Mouse (Mus musculus) layer of hippocampus, postnatal 14 days (tissue): ENCODE data around the gene Specc1. TPM values are rescaled to one million over a fixed set of nuclear protein-coding genes. Genes with fewer than 3 reads are reported as not detected.

ENCODE experiments used
- DNase-seq, 2 experiments: peaks; one replicate each; pipeline ENCODE4 v3.0.0; 2021 to 2022; ENCODE audit warnings: low spot score in 2 of 2, mixed read lengths in 1 of 2
- total RNA-seq, 2 experiments: library from RNA; stranded (reverse); gene quantifications; 2 replicates each; pipeline ENCODE4 v1.2.3; 2021

Specc1 gene
- total RNA-seq, 2 experiments from 2014 or later: 66.1 to 69.8 TPM

DNA sequence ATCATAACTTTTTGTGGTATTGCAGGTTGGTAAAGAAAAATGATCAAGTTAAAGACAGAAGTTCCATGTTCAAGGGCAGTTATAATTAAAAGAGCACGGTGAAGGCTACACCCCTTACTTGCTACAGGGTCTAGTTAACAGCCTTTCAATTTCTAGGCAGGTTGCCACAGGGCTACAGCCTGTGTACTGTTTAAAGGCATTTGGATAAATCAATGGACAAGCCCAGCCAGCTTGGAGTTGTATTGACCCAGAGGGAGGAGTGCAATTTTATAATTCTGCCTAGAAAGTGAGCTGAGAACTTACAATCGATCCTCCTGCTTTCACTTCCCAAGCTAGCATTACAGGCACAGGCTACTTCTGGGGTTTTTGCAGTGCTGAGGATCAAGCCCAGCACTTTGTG is 123.9 kb downstream of the Specc1 start:
- DNase-seq: peak in 1 of 2 experiments; percentile 12

DNA sequence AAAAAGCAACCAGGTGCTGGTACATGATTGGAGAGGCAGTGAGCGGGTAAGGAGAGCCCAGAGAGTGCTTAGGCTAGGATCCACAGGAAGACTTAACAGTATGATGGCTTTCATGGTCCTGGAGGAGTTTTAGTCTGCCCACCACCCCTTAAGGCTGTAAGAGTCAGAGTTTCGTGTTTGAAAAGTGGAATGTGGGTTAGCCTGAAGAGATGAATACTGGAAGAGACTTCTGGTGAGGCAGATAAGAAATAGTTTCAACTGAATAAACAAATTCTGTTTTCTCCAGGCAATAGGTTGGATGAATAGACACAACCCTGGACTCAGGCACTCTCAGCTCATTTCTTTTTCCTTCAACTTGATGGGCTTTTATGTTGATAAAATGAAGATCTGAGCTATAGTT is 130.1 kb downstream of the Specc1 start:
- DNase-seq: no peak

DNA sequence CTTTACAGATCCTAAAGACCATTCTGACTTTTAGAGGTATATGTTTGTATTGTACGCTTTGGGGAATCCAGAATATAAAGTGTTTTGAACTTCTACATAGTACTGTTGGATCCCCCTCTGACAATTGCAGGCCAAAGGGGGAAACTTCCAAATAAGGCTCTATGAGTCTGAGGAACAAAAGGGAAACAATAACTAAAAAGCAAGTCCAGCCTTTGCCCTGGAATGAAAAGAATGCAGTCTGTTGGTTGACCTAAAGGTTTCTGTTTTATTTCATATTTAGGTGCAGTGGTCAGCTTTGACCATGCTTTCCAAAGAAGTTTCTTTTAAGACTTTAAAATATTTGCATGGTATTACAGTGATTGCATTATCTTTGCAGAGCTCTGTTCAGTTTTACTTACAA is 130.5 kb downstream of the Specc1 start:
- no peak for DNase-seq

DNA sequence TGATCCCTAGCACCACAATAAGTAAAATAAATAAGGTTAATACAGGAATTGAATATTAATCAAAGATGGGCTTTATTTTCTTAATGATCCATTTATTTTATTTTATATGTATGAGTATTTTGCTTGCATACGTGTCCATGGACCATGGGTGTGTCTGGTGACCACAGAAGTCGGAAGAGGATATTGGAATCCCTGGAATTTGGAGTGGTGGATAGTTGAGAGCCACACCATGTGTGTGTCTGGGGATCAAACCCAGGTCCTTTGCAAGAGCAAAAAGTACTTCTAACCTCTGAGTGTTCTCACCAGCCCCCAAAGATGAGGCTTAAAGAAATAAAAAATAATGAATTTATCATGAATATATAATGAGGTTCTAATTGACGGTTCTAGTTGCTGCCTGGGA is 132.1 kb downstream of the Specc1 start:
- no peak for DNase-seq

DNA sequence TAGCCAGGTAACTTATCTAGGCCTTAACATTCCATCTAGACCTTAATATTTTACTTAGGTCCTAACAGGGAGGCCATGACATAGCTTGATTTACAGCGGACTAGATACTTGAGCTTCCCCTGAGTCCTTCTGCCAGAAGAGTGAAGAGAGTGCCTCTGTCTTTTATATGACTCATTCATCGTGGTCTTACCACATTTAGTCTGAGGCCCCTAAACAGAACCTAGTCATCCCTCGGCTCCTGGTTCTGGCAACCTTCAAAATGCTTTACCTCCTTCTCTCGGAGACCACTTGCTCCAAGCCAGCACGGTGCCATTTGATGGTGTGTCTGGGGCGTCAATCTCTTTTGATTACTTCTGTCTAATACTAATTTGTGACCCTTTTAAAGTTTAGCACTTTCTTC is 133.8 kb downstream of the Specc1 start:
- no peak for DNase-seq

DNA sequence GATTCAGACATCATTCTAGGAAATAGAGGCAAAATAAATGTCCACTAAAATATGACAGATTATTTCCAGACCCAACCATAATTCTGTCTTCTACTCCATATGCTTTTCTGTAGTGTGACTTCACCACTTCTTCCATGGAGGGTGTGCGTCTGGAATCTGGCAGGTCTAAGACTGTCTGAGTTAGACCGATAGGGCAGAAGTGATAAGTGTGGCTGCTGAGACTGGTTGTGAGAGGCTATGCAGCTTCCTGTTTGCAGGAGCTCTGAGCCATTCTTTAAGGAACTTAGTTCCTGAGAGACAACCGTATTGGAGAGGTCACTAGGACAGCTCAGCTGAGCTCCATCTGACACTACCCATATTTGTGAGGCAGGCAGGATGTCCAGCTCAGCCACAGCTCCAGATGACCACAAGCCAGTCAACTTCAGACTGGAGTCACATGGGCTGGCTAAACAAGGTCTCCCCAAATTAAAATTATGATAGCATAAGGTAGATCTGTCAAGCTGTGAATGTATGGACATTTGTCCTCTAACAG is 146.9 kb downstream of the Specc1 start:
- DNase-seq: no peak

DNA sequence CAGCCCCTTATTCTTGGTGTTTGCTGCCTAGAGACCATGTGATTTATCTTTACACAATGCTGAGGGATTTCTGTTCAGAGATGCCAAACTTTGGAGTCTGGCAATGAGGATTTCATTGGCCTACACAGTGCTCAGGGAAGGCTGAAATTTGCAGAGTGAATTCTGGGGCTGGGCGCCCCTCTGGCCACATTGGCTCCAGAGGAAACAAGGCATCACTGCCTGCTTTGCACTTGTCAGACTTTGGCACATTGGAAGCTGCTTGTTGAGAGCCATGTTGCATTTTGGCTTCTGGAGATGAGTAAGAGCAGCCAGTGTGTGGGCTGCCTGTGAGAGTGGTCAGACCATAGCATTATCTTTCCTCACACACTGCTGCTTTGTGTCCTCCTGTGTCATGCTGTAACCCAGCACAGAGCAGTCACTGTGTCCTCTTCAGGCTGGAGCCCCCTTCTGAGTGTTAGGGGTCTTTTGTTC is 149.9 kb downstream of the Specc1 start:
- peak; percentile 46 to 71 for DNase-seq

DNA sequence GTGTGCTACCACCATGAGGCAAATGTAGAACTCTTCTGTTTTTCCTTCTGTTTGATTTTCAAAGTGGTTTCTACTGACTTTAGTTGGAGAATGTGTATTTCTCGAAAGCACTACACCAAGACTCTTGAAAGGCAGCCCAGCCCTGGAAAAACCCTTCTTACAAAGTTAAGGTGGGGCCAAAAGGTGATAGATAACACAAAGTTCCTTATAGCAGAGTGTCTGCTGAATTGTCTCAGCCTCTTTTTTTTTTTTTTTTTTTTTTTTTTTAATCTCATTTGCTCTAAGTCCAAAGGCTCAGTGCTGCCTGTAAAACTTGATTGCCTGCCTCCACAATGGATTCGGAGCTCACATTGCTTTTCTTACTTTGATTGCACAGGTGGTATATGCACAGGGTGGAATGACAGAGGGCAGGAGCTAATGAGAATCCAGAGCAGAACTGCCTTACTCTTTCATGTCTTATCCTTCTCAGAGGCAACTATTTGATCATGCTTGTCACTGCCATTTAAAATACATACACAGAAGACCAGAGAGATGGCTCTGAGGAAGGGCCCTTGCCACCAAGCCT is 150.8 kb downstream of the Specc1 start:
- DNase-seq: no peak

DNA sequence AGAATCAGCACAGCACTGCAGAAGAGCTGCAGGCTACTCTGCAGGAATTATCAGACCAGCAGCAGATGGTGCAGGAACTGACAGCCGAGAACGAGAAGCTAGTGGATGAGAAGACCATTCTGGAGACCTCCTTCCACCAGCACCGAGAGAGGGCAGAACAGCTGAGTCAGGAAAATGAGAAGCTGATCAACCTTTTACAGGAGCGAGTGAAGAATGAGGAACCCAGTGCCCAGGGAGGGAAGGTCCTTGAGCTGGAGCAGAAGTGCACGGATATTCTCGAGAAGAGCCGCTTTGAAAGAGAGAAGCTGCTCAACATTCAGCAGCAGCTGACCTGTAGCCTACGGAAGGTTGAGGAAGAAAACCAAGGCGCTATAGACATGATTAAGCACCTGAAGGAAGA is 162.0 kb downstream of the Specc1 start:
- DNase-seq: no peak

DNA sequence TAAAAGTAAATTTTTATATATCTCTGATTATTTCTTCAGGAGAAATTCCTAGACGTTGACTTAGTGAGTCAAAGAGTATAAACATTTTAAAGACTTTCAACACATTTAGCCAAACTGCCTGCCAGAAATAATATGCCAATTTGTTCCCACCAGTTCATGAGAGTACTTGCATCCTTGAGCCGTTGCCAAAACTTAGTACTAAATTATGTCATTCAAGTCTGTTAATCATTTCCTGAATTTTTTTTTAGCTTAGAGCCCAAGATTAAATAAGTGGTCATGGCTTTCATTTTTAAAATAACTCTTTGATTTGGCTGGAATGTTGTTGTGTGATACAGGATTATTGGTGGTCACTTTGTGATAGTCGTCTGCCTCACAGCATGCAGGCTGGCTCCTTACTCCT is 163.3 kb downstream of the Specc1 start:
- no peak for DNase-seq

DNA sequence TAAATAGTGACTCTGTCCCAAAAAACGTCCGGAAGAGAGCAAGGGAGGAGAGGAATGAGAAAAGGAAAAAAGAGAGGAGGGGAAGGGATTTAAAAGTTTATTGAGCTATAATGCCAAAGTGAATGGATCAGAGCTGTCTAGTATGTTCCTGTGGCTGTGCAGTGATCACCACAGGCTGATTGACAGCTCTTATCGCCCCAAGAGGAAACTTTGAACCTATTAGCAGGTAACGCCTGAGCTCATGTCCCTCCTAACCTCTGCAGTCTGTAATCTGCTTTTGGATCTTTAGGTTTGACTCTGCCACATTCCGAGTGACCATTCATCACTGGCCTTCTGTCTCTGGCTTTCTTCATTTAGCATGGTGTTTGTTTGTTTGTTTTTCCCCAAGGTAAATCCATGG is 164.8 kb downstream of the Specc1 start:
- DNase-seq: no peak

DNA sequence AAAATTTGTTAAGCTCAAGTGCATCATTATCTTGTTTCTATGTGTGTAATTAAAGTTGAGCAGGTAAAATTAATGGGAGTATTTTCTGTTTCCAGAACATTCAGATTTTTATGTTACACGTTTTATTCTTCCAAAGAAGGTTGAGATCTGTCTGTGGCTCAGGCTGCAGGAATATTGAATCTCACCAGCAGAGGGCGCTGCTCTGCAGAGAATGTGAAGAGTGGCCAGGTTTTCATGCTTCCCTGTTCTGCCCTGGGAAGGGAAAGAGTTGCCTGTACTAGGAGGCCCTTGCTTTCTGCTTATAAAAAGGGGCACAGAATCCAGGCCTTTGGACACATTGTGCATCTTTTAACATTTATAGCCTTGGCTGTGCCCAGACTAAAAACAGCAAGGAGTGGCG is 171.1 kb downstream of the Specc1 start:
- DNase-seq: peak; percentile 86 to 90

DNA sequence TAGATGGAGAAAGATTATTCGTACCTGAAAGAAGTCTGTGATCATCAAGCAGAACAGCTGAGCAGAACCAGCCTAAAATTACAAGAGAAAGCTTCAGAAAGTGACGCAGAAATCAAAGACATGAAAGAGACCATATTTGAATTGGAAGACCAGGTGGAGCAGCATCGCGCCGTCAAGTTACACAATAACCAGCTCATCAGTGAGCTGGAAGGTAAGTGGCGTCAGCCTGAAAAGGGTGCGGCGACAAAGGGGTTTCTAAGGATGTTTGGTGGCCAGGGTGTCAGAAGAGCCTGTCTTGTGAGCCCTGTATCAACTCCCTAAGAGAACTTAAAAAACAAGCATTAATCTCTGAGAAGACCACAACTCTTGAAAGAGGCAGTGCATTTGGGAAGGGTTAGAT is 171.6 kb downstream of the Specc1 start:
- no peak for DNase-seq

DNA sequence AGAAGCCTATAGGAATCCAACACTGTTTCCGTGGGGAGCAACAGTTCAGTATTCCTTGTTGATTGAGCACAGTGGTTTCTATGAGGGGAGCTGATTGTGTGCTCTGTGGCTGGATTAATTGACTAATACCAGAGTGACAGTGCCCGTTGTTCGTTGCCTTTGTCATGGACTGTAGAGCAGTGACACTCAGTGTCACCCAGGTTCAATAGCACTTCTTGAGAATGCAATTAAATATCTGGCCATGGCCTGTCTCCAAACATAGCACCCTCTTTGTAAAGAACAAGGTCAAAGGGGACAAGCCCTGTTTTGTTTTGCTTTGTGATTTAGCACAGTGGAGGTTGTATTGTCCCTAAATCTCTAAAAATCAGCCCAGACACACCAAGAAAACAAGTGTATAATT is 173.6 kb downstream of the Specc1 start:
- DNase-seq: no peak

DNA sequence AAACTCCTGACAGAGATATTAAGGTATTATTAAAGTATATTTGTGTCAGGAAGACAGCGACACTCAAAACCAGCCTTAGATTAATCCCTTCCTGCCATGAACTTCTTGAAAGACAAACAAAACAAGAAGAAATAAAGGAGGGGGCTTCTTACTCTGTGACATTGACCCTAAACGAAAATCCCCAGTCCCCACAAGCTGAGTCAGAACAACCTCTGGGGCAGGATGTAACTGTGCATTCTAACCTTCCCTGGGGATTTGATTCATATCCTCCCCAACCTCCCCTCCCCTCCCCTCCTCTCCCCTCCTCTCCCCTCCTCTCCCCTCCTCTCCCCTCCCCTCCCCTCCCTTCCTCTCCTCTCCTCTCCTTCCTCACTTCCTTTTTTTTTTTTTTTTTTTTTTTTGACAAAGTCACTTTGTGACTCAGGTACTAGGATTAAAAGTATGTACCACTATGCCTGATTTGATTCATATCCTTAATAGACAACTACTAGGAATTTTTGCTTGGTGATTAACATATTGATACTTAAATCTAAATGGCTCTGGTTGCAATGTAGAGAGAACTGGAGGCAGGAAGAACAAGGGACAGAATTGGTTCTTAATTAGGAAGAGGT is 174.2 kb downstream of the Specc1 start:
- no peak for DNase-seq

DNA sequence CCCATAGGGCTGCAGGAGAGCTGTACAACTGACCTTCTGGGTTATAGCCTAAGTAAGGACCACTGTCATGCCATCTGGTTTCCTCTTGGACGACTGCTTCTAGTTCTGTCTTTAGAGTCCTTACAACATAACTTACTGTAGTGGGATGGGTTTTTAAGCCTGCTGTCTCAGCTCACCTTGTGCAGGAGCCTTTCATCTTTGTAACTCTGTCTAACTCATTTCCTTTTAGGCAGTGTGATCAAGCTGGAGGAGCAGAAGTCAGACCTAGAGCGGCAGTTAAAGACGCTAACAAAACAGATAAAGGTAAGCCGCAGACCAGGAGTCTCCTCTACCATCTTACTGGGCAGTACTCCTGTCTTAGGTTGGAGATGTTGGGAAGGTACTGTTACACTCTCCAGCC is 175.0 kb downstream of the Specc1 start:
- no peak for DNase-seq

DNA sequence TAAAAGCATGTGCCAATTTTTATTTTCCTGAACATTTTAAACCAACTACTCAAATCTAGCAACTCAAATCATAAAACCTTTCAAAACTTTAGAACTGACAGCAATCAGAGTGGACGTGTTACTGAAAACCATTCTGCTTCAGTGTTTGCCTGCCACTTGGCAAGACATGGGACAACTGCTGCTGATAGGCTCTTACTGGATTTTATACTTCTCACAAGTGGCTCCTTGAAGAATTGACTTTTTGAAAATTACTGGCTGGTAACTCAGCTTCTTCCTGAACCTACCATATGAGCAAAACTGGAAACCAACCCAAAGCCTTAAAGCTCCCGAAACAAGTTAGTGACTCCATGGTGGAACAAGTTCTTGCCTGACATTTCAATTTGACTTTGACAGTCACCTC is 177.6 kb downstream of the Specc1 start:
- no peak for DNase-seq

DNA sequence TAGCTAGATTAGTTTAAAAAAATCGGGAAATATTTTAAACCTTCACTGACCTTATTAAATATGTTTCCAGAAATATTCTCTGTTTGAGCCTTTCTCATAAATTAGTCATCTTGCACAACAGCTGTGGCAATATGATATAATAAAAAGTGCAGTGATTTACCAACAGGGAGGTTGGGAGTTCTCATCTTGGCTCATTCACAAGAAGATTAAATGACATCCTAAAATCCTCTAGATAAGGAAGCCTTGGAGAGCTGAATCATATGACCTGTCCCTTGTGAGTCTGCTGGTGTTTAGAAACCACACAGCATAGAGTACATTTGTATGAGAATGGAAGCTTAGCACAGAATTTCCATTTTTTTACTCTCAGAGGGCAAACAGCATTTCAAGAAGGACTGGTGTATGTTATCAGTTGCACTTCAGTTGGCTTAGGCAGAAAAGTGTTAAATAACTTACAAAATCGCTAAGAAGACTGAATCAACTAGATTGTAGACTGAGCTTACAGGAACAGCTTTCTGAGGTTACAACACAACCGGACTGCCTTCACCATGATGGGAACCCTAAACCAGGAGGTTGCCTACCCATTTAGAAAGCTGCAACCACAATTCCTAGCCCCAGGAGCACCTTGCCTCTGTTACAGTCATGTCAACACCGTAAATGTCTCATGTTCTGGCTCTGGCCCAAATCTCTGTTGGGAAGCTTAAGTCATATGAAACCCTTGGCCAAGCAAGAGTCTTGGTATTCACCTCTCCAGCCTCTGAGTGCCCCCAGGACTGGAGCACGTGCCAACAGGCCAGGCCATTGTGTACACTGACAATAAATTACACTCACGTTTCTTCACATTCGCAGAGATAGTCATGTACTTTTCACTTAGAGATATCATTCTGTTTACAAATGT is 188.9 kb downstream of the Specc1 start:
- no peak for DNase-seq

DNA sequence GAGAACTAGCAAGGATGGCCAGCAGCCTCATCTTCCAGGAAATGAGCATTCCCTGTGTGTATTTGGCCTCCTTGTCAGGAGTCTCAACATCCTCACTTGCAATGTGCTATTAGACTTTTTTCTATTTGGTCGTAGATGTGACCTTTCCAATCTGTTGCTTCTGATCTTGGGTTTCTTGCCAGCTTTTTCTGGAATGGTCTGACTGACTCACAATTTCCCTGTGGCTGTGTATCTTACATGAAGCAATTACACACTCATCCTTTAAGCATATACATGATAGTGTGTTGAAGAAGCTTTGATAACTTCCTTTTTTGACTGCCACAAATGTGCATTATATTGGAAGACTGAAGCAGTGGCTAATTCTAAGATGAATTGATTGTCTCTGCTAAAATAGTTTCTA is 190.1 kb downstream of the Specc1 start:
- DNase-seq: no peak

DNA sequence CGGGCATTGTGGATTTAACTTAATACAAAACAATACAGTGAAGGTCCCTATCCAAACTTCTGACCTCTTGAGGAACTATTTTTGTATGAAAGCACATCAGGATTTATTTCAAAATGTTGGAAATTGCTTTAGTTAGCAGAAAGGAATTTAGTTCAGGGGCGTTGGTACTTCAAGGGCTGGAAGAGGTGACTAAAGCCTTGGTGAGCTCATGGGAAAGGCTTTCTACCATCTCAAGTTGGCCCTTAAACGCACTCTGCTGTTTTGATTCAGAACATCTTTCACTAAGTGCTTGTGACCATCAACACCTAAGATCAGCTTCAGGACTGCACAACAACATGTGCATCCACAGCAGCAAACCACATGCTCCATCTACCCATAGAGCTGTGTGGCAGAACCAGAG is 191.5 kb downstream of the Specc1 start:
- DNase-seq: no peak

DNA sequence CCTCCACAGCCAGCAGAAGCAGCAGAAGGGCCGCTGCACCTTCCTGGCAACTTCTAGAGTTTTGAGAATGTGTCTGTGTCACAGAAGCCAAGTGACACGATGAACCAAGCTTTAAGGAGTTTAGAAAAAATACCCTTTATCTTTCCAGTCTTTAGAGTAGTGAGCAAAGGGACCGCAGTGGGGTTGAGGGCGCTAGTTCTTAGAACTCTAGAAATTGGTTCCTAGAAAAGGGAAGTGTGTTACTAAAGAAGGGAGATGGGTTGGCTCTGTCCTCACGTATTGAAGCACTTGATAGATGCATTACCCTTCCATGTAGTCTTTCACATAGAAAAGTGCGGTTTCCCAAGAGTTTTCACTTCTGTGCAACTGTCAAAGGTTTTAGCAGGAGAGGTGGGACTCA is 191.9 kb downstream of the Specc1 start:
- DNase-seq: no peak

DNA sequence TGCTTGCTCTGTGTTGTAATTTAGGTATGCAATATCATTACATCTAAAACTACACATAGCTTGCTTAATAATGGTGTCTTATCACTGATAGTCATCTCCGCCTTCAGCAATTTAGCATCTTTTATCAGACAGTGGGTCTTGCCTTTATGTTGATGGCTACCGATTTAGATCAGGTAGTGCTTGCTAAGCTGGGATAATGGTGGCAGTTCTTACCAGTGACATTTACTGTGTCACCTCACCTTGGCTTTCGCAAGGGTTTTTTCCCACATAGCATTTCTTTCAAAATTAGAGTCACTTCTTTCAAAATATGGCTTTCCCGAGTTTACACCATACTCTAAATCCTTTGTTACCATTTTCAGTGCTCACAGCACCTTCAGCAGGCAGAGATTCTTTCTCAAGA is 196.5 kb downstream of the Specc1 start:
- no peak for DNase-seq
